Mouse (Mus musculus) cortical plate, adult 2 months (tissue): ENCODE measurements around the gene Dnal1.
"Not testable (repeated sequence)": the region's sequence is repeated elsewhere in the genome, so short reads cannot be mapped to it uniquely, and the experiment has no call there.

Experiments
- CTCF ChIP-seq: fragments of 200-500 bp; IDR thresholded peaks from 2 replicates; pipeline ENCODE4 v1.5.1; 2011; ENCODE audit warnings: mild to moderate bottlenecking, control low read depth, low read length; ENCODE audit not compliant: insufficient read depth; ENCODE audit errors: extremely low read depth
- POLR2A ChIP-seq: fragments of 200-500 bp; IDR thresholded peaks from 2 replicates; pipeline ENCODE4 v1.6.1; 2011; ENCODE audit warnings: mild to moderate bottlenecking, low read length, control low read depth; ENCODE audit not compliant: insufficient read depth; ENCODE audit errors: extremely low read depth

DNA sequence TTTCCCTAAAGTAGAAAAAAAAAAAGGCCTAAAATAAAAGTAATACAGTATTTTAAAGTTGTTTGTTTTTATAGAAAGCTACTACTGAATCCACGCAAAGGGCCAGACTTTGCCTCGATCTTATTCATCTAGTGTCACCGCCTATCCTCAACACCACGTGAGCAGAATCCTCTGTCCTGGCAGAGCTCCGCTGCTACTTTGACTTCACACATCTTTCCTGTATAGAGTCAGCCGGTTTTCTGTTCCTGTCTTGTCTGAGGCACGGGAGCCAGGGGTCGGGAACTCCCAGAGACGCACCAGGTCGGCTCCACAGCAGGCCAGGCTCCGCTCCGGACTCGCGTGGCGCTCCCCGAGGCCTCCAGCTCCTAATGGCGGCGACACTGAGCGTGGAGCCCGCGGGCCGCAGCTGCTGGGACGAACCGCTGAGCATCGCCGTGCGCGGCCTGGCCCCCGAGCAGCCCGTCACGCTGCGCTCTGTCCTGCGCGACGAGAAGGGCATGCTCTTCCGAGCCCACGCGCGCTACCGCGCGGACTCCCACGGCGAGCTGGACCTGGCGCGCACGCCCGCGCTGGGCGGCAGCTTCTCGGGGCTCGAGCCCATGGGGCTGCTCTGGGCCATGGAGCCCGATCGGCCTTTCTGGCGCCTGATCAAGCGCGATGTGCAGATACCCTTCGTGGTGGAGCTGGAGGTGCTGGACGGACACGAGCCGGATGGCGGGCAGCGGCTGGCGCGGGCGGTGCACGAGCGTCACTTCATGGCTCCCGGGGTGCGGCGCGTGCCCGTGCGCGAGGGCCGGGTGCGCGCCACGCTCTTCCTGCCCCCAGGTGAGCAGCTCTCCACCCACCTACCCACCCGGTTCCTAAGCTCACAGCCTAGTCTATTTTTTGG, 13.3 kb upstream of the Dnal1 start, which contains the start of gene Acot6:
- not testable (repeated sequence) for TF ChIP-seq CTCF, POLR2A
